Mouse (Mus musculus) E14TG2a.4 (cell line): ENCODE measurements at regions not wholly inside any gene's neighbourhood (a gene's known extent, or its start where the extent isn't known, plus 50 kb on each side); places are given as distances from the start of the nearest gene placed in this dataset.

ENCODE experiments used
- CTCF ChIP-seq: conservative IDR thresholded peaks from 2 replicates; pipeline ENCODE4 v1.5.1; 2014; ENCODE audit warnings: low read length
- NANOG ChIP-seq: IDR thresholded peaks from 2 replicates; pipeline ENCODE4 v1.6.1; 2014; ENCODE audit warnings: borderline replicate concordance, low read length, mixed read lengths

GRCm38 (mm10) chr9:27541585-27542151 lies 145.1 kb downstream of the Spata19 start:
- no peak for TF ChIP-seq CTCF
- no peak for TF ChIP-seq NANOG
